Comparison of ENCODE assay signal across 10 mouse cellular contexts in genomic region chr2:160356132-160356531, GRCm38 (mm10). TPM values are rescaled to one million over a fixed set of nuclear protein-coding genes. Genes with fewer than 3 reads are reported as not detected.
DNase-seq lines count a peak whose midpoint lies in the region; TF ChIP-seq lines count a peak whose summit lies in the region.
"Had no signal": no experiment of that assay in that cellular context is flagged by ENCODE, and none has a peak within 500 bp of the region (broad histone marks: within the 10 kb centered on the region; RNA-seq: fewer than 3 reads in every experiment).

No protein-coding gene starts in this region.

- H3K27ac ChIP-seq in heart, adult 2 months: no peak overlapping the region
- H3K27ac ChIP-seq: limb, embryonic 13.5 days had no signal

- TF ChIP-seq POLR2A in heart, adult 2 months (IDR thresholded peaks at IDR 0.05; ENCODE audit: insufficient read depth, low read depth, low read length): no peak
- TF ChIP-seq POLR2A in lung, adult 2 months (IDR thresholded peaks at IDR 0.05; ENCODE audit: borderline replicate concordance, extremely low read depth, low read depth, low read length): no peak

- H3K4me1 ChIP-seq in heart, adult 2 months (ENCODE audit: control insufficient read depth, insufficient read depth, low read length): no peaks in the 10 kb centered on the region
- no peaks in the 10 kb centered on the region for H3K4me1 ChIP-seq in lung, adult 2 months (ENCODE audit: control insufficient read depth, insufficient read depth, low read length)

- no peaks in the 10 kb centered on the region for H3K27me3 ChIP-seq in heart, adult 2 months (ENCODE audit: control insufficient read depth, insufficient read depth, low read length)

- 73% methylated on average over 5 of the region's 5 CpGs for WGBS in heart, adult 2 months
- WGBS in lung, adult 2 months: 63% methylated on average over 5 of the region's 5 CpGs

- no peaks in the 10 kb centered on the region for H3K36me3 ChIP-seq in heart, adult 2 months (ENCODE audit: control insufficient read depth, insufficient read depth, low read length)
- H3K36me3 ChIP-seq: limb, embryonic 13.5 days had no signal

- TF ChIP-seq CTCF in heart, adult 2 months (IDR thresholded peaks at IDR 0.05): peak; percentile 67
- peak; percentile 56 for TF ChIP-seq CTCF in lung, adult 2 months (IDR thresholded peaks at IDR 0.05; ENCODE audit: insufficient read depth, low read length)

- no peak overlapping the region for H3K4me3 ChIP-seq in heart, adult 2 months
- no peak overlapping the region for H3K4me3 ChIP-seq in lung, adult 2 months (replicated peaks; ENCODE audit: extremely low read depth, low read depth, low read length)
- H3K4me3 ChIP-seq: limb, embryonic 13.5 days had no signal

- no peak for TF ChIP-seq EP300 in heart, adult 2 months (IDR thresholded peaks at IDR 0.05; ENCODE audit: insufficient read depth, low read depth, low read length)

- no peak for DNase-seq in heart, adult 2 months
- no peak for DNase-seq in heart, adult 9 months (ENCODE audit: low spot score in 2 of 2)
- peak; percentile 16 for DNase-seq in lung, adult 2 months
- no peak for DNase-seq in lung, adult 18-20 months
- DNase-seq in embryo, embryonic 10.5 days (ENCODE audit: low spot score): peak; percentile 65
- DNase-seq in thymus, postnatal 10 days (ENCODE audit: low spot score in 2 of 2): peak; percentile 27 to 42
- no peak for DNase-seq in urinary bladder, postnatal 36 days (ENCODE audit: low spot score in 2 of 2)
- DNase-seq in gastrocnemius, adult 18-20 months (ENCODE audit: low spot score): no peak

- no peaks in the 10 kb centered on the region for H3K79me2 ChIP-seq in heart, adult 2 months (replicated peaks; ENCODE audit: control insufficient read depth, insufficient read depth, low read length)

- no peak overlapping the region for H3K9ac ChIP-seq in heart, adult 2 months (ENCODE audit: low read depth, low read length)
- H3K9ac ChIP-seq: limb, embryonic 13.5 days had no signal

- intact Hi-C loops in heart, adult 2 months (cut with DNase I): no loop called here

RNA-seq across cellular contexts. Expression of gene Mafb, which starts 10.7 kb away (rescaled TPM):
- total RNA-seq in heart, adult 2 months (2021): 10 to 100 TPM; 11.5 to 15.8 TPM
- polyA plus RNA-seq in heart, adult 2 months (2012; rRNA removed): 3.0 and 3.8 TPM in 2 replicates
- 5.3 and 5.4 TPM in 2 replicates for polyA plus RNA-seq in lung, adult 2 months (2012; rRNA removed)
- total RNA-seq in gastrocnemius, adult 18-20 months (2021): 10 to 100 TPM; 11.4 to 71.8 TPM

RNA-seq across cellular contexts. Expression of gene Gm826, which starts 22.2 kb away (rescaled TPM):
- total RNA-seq in heart, adult 2 months (2021): 1 to 10 TPM; 7.8 to 8.3 TPM
- polyA plus RNA-seq in heart, adult 2 months (2012; rRNA removed): 10.9 and 21.5 TPM in 2 replicates
- 0.58 TPM in 1 of 2 replicates, not detected in the other for polyA plus RNA-seq in lung, adult 2 months (2012; rRNA removed)
- 1 to 10 TPM; 3.0 to 4.0 TPM for total RNA-seq in gastrocnemius, adult 18-20 months (2021)
- polyA plus RNA-seq: gonadal fat pad, adult 2 months had no signal

Comparison
In these comparisons a context has a peak if more than half of its experiments do, and no peak if none do; other contexts are left out.
1. DNase-seq: peak in lung, adult 2 months (single experiment), embryo, embryonic 10.5 days (single experiment) and thymus, postnatal 10 days (2 of 2); none in heart, adult 2 months (0 of 2), heart, adult 9 months (0 of 2), lung, adult 18-20 months (0 of 2), urinary bladder, postnatal 36 days (0 of 2) and gastrocnemius, adult 18-20 months (single experiment).